Mouse (Mus musculus): ENCODE results near the gene Slfn5. TPM values are rescaled to one million over a fixed set of nuclear protein-coding genes. Genes with fewer than 3 reads are reported as not detected.
A peak's percentile ranks its signal among the peaks of the same experiment; 100 is the strongest.
"Not testable (repeated sequence)": the region's sequence is repeated elsewhere in the genome, so short reads cannot be mapped to it uniquely, and the experiment has no call there.

The Slfn5 gene
- polyA plus RNA-seq, 1 experiment from 2014 or later = 0.86 TPM

GRCm38 (mm10) chr11:82973916-82974315, 22.8 kb downstream of the Slfn5 start:
- Histone ChIP-seq H3K9ac (ENCODE audit: low read length) (no peak overlapping the region), H3K4me2 (ENCODE audit: low read depth) (no peak overlapping the region), H3K4me3 (ENCODE audit: low read depth, low read length) (no peak overlapping the region), H3K4me1 (ENCODE audit: control insufficient read depth, insufficient read depth, low read length) (no peaks in the 10 kb centered on the region), H3K27me3 (ENCODE audit: control insufficient read depth, insufficient read depth, low read length) (no peaks in the 10 kb centered on the region), H3K36me3 (ENCODE audit: control insufficient read depth, insufficient read depth, low read length) (no peaks in the 10 kb centered on the region), H3K9me3 (ENCODE audit: control insufficient read depth, low read length) (no peaks in the 10 kb centered on the region), H3K27ac (ENCODE audit: low read depth, low read length) (no peak overlapping the region)
- no peak for ATAC-seq (ENCODE audit: insufficient read depth, low FRiP score, low TSS enrichment)
- no peak for DNase-seq (ENCODE audit: low spot score)
- WGBS = 45% methylated on average over 5 of the region's 5 CpGs

DNA sequence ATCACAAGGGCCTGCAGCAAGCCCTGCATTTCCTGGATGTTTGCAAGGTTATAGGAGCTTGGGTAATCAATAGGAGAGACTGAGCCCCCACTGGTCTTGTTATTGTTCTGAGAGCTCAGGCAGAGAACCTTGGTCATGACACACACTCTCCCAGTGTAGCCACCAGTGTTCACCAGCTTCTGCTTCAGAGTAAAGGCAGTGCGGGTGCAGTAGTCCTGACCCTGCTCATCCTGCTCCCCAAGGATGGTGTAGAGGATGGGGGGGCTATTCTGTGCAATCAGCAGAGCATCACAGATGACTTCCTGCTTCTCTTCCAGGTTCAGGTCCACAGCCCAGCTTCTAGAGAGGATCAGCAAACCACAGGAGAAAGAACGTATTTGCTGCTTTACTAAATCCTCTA, 31.3 kb downstream of the Slfn5 start:
- H3K4me3 ChIP-seq (ENCODE audit: low read depth, low read length); H3K27ac ChIP-seq (ENCODE audit: low read depth, low read length); DNase-seq (ENCODE audit: low spot score); ATAC-seq (ENCODE audit: insufficient read depth, low FRiP score, low TSS enrichment); H3K27me3 ChIP-seq (ENCODE audit: control insufficient read depth, insufficient read depth, low read length); H3K4me2 ChIP-seq (ENCODE audit: low read depth); H3K9ac ChIP-seq (ENCODE audit: low read length); H3K4me1 ChIP-seq (ENCODE audit: control insufficient read depth, insufficient read depth, low read length); H3K36me3 ChIP-seq (ENCODE audit: control insufficient read depth, insufficient read depth, low read length); H3K9me3 ChIP-seq (ENCODE audit: control insufficient read depth, low read length): not testable (repeated sequence)
- 93% methylated on average over 2 of the region's 2 CpGs for WGBS

- WGBS = 80% methylated on average over 17 of the region's 17 CpGs
These were observed 32.0 kb downstream of the Slfn5 start for GRCm38 (mm10) chr11:82983193-82983592.

GRCm38 (mm10) chr11:82987621-82988020, 36.5 kb downstream of the Slfn5 start:
- H3K27ac ChIP-seq (ENCODE audit: low read depth, low read length) = no peak overlapping the region
- no peaks in the 10 kb centered on the region for H3K9me3 ChIP-seq (ENCODE audit: control insufficient read depth, low read length)
- H3K4me3 ChIP-seq (ENCODE audit: low read depth, low read length) = no peak overlapping the region
- no peaks in the 10 kb centered on the region for H3K36me3 ChIP-seq (ENCODE audit: control insufficient read depth, insufficient read depth, low read length)
- H3K27me3 ChIP-seq (ENCODE audit: control insufficient read depth, insufficient read depth, low read length) = no peaks in the 10 kb centered on the region
- DNase-seq (ENCODE audit: low spot score) (no peak), ATAC-seq (ENCODE audit: insufficient read depth, low FRiP score, low TSS enrichment) (no peak)
- peaks cover 6% of the 10 kb centered on the region; the same call in 1 of the 2 replicates for H3K4me1 ChIP-seq (ENCODE audit: control insufficient read depth, insufficient read depth, low read length)
- H3K4me2 ChIP-seq (ENCODE audit: low read depth) = no peak overlapping the region
- 85% methylated on average over 6 of the region's 6 CpGs for WGBS
- no peak overlapping the region for H3K9ac ChIP-seq (ENCODE audit: low read length)

More at GRCm38 (mm10) chr11:82983193-82983592, 32.0 kb downstream of the Slfn5 start:
- Histone ChIP-seq H3K9me3 (ENCODE audit: control insufficient read depth, low read length) (no peaks in the 10 kb centered on the region), H3K9ac (ENCODE audit: low read length) (no peak overlapping the region), H3K4me1 (ENCODE audit: control insufficient read depth, insufficient read depth, low read length) (no peaks in the 10 kb centered on the region), H3K4me2 (ENCODE audit: low read depth) (no peak overlapping the region), H3K27ac (ENCODE audit: low read depth, low read length) (no peak overlapping the region), H3K27me3 (ENCODE audit: control insufficient read depth, insufficient read depth, low read length) (no peaks in the 10 kb centered on the region), H3K36me3 (ENCODE audit: control insufficient read depth, insufficient read depth, low read length) (no peaks in the 10 kb centered on the region), H3K4me3 (ENCODE audit: low read depth, low read length) (no peak overlapping the region)
- ATAC-seq (ENCODE audit: insufficient read depth, low FRiP score, low TSS enrichment) (no peak), DNase-seq (ENCODE audit: low spot score) (no peak)

- no peak overlapping the region for H3K4me3 ChIP-seq (ENCODE audit: low read depth, low read length)
- peaks cover 6% of the 10 kb centered on the region; the same call in 1 of the 2 replicates for H3K4me1 ChIP-seq (ENCODE audit: control insufficient read depth, insufficient read depth, low read length)
- H3K27ac ChIP-seq (ENCODE audit: low read depth, low read length) = no peak overlapping the region
- H3K9ac ChIP-seq (ENCODE audit: low read length) = no peak overlapping the region
- no peaks in the 10 kb centered on the region for H3K36me3 ChIP-seq (ENCODE audit: control insufficient read depth, insufficient read depth, low read length)
- no peaks in the 10 kb centered on the region for H3K27me3 ChIP-seq (ENCODE audit: control insufficient read depth, insufficient read depth, low read length)
- no peaks in the 10 kb centered on the region for H3K9me3 ChIP-seq (ENCODE audit: control insufficient read depth, low read length)
- WGBS = 28% methylated on average over 12 of the region's 12 CpGs
- ATAC-seq (ENCODE audit: insufficient read depth, low FRiP score, low TSS enrichment) = no peak
- H3K4me2 ChIP-seq (ENCODE audit: low read depth) = no peak overlapping the region
- DNase-seq (ENCODE audit: low spot score) = peak; percentile 15
These were observed 38.2 kb downstream of the Slfn5 start for GRCm38 (mm10) chr11:82989357-82989756.

DNA sequence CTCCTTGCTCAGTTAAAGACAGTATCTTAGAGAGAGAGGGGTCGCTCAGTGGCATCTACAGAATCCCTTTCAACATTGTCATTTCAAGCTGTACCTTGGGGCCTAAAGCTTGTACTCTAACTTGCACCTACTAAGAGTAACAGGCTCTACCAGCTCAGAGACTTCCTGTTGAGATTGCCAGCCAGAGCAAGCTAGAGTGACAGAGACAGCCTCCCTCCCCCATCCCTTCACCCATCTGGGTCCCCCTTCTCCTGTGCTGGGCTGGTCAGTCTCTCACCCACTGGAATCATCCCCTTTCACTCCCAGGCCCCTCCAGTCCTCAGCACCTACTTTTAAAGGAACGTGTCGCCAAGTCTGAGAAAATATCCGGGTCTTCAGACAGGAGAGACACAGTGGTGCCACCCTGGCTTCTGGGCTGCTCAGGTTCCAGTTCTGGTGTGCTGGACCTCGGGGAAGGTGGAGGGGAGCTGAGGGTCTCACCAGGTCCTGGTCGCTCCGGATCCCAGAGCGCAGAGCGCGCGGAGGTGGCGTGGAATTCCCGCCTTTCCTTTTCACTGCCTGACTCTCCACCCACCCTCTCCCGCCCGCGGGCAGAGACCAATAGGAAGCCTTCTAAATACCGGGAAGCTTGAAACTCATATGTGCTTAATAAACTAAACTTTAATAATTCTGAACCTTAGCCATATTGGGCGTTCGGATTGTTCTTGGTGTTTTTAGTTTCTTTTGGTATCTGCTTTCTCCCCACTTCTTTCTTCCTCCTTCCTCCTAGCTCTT, 39.6 kb downstream of the Slfn5 start:
- H3K27me3 ChIP-seq (ENCODE audit: control insufficient read depth, insufficient read depth, low read length); H3K27ac ChIP-seq (ENCODE audit: low read depth, low read length); H3K9me3 ChIP-seq (ENCODE audit: control insufficient read depth, low read length); H3K36me3 ChIP-seq (ENCODE audit: control insufficient read depth, insufficient read depth, low read length); H3K4me1 ChIP-seq (ENCODE audit: control insufficient read depth, insufficient read depth, low read length); ATAC-seq (ENCODE audit: insufficient read depth, low FRiP score, low TSS enrichment): not testable (repeated sequence)
- DNase-seq (ENCODE audit: low spot score) = peak; percentile 64
- WGBS = 17% methylated on average over 19 of the region's 19 CpGs
- H3K4me2 ChIP-seq (ENCODE audit: low read depth) = peak overlapping the region; percentile 50
- peak overlapping the region; percentile 19 for H3K4me3 ChIP-seq (ENCODE audit: low read depth, low read length)
- peak overlapping the region; percentile 36; the same call in 1 of the 2 replicates for H3K9ac ChIP-seq (ENCODE audit: low read length)

- 8% methylated on average over 14 of the region's 14 CpGs for WGBS
- no peaks in the 10 kb centered on the region for H3K9me3 ChIP-seq (ENCODE audit: control insufficient read depth, low read length)
- H3K27me3 ChIP-seq (ENCODE audit: control insufficient read depth, insufficient read depth, low read length) = no peaks in the 10 kb centered on the region
- no peaks in the 10 kb centered on the region for H3K36me3 ChIP-seq (ENCODE audit: control insufficient read depth, insufficient read depth, low read length)
- H3K4me2 ChIP-seq (ENCODE audit: low read depth) = peak within 1 kb of the TSS; percentile 50
- H3K4me3 ChIP-seq (ENCODE audit: low read depth, low read length) = peak within 1 kb of the TSS; percentile 19
- peaks cover 6% of the 10 kb centered on the region; the same call in 1 of the 2 replicates for H3K4me1 ChIP-seq (ENCODE audit: control insufficient read depth, insufficient read depth, low read length)
- no peak within 1 kb of the TSS for H3K27ac ChIP-seq (ENCODE audit: low read depth, low read length)
- peak; percentile 32 for DNase-seq (ENCODE audit: low spot score)
- peak within 1 kb of the TSS; percentile 36; the same call in 1 of the 2 replicates for H3K9ac ChIP-seq (ENCODE audit: low read length)
- no peak for ATAC-seq (ENCODE audit: insufficient read depth, low FRiP score, low TSS enrichment)
These were observed 40.5 kb downstream of the Slfn5 start, which contains the start of gene Slfn9 for GRCm38 (mm10) chr11:82991469-82992166. Gene Slfn9 (minus strand): TSS chr11:82991830.

GRCm38 (mm10) chr11:83013356-83013755, 62.2 kb downstream of the Slfn5 start:
- 81% methylated on average over 1 of the region's 1 CpGs for WGBS
- no peaks in the 10 kb centered on the region for H3K9me3 ChIP-seq (ENCODE audit: control insufficient read depth, low read length)
- DNase-seq (ENCODE audit: low spot score) = no peak
- no peak overlapping the region for H3K4me3 ChIP-seq (ENCODE audit: low read depth, low read length)
- H3K27me3 ChIP-seq (ENCODE audit: control insufficient read depth, insufficient read depth, low read length) = no peaks in the 10 kb centered on the region
- no peak overlapping the region for H3K4me2 ChIP-seq (ENCODE audit: low read depth)
- no peak overlapping the region for H3K9ac ChIP-seq (ENCODE audit: low read length)
- no peaks in the 10 kb centered on the region for H3K4me1 ChIP-seq (ENCODE audit: control insufficient read depth, insufficient read depth, low read length)
- ATAC-seq (ENCODE audit: insufficient read depth, low FRiP score, low TSS enrichment) = no peak
- H3K27ac ChIP-seq (ENCODE audit: low read depth, low read length) = no peak overlapping the region
- H3K36me3 ChIP-seq (ENCODE audit: control insufficient read depth, insufficient read depth, low read length) = no peaks in the 10 kb centered on the region
